Mouse (Mus musculus) cerebellum, adult 9-11 months (tissue): Measurements from ENCODE around the gene Ercc1.

ENCODE experiments used
- DNase-seq: peaks from one replicate; pipeline ENCODE4 v3.0.0; 2022

The Ercc1 gene

DNA sequence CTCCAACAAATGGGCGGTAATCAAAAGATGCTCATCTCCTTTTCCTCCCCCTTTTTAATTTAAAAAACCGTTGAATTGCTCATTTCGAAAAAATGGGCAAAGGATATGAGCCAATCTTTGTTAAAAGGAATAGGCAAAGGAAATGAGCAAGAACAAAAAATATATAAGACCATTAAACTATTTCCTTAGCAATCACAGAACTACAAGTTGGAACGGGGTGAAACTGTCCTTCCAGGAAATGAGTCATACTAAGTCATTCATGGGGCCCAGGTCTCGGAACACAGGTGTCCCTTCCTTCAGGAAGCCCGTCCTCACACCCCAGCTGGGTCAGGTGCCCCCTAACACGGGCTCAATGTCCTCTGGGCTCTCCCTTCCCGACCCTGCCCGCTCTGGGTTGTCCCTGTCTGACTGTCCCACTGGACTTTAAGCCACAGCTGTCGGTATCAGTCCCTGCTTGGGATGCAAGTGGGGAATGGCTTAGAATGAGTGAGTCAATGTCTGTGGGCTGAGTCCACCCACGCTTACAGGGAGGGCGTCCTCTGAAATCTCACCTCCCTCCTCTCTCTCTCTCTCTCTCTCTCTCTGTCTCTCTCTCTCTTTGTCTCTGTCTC lies at the start of gene Ercc1:
TSS of gene Ercc1 (plus strand) at position 542 of the 611 bp plus-strand sequence.
- DNase-seq, result peak; percentile 66

DNA sequence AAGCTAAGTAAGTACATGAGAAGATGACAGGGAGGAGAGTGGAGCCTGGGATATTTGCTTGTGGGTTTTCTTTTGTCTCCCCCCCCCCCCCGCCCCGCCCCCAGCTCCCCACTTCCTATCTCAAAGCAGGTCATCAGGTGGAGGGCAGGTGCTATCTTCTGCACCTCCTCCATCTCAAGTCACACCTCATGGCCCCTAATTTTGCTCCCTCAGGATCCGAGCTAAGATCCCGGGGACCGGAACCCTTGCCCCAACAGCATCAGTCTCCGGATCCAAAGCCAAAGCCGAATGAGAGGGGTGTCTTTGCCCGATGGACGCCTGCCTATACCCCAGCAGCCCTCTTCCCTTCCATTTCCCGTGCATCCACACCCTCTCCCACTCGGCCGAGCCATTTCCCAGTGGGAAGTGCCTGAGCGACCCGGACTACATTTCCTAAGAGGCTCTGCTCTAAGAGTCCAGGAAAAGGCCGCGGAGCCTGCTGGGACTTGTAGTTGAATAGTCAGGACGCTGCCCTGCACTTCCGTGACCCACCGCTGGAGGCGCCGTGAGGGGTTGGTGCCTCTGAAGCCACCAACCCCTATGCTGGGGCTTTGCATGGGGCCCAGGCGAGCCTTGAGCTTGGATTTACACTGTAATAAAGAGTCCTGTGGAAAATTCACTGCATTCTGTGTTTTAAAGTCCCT lies 48.9 kb upstream of the Ercc1 start:
- peak; percentile 95 for DNase-seq

DNA sequence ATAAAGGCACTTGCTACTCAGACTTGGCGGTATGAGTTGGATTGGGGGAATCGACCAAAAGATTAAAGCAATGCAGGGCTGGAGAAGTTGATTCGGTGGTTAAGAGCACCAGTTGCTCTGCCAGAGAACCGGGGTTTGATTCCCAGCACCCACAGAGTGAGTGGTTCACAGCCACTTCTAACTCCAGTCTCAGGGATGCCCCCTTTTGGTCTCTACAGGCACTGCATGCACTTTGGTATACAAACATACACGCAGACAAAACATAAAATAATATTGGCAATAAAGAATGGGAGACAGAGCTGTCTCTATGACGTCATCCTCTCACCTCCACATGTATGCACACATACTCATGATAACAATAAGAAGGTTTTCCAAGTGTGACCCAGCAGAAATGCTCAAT lies 47.5 kb upstream of the Ercc1 start:
- peak; percentile 57 for DNase-seq

DNA sequence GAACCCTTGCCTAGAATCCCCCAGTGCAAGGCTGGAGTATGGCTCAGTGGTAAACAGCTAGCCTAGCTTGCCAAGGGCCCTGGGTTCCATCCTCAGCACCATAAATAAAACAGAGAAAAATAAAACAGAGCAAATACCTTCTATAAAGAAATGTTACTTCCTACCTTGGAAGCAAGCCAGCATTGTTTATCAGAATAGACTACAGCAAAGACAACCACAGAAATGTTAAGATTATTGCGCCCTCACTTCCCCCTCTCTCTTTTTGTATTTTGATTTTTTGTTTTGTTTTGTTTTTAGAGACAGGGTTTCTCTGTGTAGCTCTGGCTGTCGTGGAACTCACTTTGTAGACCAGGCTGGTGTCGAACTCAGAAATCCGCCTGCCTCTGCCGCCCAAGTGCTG lies 46.8 kb upstream of the Ercc1 start:
- DNase-seq, result no peak

DNA sequence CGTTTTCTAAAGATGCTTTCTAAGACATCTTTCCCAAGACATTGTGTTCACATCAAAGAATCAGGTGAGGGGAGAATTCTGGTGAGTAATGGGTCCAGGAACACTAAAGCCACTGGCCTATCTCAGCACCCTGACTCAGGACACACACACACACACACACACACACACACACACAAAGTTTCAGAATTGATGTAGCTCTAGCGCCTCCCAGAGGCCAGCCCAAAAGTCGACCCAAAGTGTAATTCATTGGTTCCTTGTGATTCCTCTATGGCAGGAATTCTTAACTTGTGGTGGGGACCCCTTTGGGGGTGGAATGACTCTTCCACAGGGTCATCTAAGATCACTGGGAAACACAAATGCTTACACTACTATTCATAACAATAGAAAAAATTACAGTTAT lies 45.4 kb upstream of the Ercc1 start:
- no peak for DNase-seq

DNA sequence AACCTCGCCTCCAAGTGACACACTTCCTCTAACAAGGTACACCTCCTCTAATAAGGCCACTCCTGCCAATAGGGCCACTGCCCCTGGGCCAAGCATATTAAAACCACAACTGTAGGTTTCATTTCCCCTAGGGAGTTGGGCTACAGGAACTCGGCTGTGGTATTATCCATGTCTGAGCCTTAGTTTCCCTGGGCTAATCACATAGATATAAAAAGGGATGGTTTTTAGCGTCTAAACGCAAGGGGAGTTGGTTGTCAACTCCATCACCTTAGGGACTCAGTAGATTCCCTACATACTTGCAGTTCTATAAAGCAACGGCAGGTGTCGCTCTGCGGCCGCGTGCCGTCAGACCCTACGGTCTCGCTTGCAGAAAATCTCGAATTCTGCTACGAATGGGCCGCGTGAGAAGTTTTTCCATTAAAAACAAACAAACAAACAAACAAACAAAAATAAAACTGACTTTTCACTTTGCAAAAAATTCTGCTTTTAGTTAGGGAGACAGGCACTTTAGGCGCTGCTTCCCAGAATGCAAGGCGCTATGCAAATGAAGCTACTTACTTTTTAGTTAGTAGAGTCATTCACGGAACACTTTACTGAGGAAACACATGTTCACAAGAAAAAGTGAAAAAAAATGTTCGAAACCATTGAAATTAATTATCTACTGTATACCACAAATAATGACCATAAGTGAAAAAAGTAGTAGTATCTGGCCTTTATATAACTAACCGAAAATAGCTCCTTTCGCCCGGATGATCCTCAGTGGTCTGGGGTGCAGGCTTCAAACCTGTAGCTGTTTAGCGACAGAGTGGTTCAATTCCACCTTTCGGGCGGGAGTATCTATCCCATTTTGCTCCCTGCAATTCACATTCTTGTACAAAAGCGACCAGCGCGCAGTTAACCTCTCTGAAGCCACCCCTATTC lies 43.8 kb upstream of the Ercc1 start:
- DNase-seq, result peak; percentile 82

DNA sequence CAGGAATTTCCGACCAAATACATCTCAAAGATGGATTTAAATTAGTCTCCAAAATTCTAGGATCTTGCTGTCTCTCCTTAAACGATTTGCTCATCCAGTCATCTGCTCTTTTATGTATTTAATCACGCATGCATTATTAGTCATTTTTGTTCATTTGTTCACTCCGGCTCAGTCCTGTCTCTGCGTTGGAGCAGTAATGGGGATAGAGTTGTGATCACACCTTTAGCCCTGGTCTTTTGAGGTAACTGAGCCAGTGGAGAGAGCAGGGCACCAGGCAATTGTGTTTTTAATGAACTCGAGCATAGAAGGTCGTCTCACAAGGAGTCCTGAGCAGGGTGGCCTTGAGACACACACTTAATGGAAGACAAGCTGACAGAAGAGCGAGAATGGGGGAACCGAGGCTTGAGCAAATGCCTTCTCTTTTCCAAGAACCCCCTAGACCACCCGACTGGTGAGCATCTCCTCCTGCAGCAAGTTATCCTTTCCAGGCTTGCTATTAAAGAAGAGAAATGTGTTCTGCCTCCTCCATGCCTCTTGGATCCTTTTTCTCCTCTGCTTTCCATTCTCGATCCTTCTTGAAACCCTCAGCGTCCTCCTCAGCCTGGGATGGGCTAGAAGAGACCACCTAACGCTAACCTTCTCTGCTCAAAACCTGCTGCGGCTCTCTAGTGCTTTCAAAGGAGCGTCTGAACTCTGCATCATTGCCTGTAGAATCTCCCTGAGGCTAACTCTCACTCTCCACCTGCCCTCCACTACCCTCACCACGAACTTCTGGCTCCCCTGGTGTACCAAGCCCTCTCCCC lies 42.9 kb upstream of the Ercc1 start:
- DNase-seq, result no peak

DNA sequence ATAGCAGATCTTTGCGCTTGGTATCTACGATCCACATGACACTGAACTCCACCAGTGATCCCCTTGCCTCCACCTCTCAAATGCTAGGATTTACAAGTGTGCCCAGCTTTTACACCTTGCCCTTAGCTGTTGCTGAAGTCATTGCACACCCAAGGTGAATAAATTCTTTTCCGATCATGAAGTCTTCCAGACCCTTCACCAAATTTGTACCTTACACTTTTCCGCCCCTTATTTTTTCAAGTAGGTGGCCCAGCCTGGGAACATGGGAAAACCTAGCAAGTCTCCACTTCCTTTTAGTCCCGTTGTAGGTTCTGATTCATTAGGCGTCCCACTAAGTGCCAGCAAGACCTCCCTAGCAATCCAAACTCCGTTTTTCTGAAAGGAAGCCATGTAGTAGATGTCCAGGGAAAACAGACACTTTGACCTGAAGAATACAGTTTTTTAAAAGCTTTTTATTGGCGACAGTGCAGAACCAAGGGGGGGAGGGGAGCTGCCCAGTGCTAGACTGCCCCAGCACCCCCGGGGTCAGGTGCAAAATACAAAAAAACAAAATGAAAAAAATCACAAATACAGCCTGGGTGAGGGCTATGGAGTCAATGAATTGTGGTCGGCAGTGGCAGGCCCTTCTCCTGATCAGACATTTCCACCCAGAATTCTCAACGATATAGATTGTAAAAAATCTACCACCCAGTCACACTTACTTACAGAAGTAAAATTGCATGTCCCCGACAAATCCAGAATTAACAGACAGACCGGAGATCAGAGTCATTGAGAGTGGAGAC lies 42.1 kb upstream of the Ercc1 start:
- DNase-seq, result no peak

DNA sequence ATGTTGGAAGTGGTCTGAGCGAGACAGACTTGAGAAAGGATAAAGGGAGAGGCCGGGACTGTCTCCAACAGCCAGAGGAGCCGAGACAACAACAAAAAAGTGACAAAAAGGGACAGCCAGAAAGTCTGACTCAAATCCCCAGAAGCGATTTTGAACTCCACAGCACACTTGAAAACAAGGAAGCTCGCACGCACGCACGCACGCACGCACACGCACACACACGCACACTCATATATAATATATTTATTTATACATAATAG lies 41.6 kb upstream of the Ercc1 start:
- DNase-seq, result no peak

DNA sequence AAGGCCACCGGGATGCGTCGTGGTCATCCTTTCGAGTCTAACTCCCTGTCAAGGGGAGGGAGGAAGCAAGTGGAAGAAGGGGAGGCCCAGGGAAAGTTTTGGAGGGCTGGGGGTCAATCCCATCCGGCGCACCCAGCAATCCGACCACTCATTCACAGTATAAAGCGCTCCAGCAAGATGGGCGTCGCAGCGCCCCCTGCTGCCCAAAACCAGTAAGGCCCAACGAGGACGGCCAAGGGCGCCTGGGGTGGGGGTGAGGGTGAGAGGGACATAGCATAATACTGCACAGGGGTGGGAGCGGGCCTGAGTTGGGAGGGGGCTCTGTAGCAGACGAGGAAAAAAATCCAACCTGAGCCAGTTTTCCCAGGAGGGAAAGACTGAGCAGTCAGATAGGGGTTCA lies 40.8 kb upstream of the Ercc1 start:
- DNase-seq, result peak; percentile 83

DNA sequence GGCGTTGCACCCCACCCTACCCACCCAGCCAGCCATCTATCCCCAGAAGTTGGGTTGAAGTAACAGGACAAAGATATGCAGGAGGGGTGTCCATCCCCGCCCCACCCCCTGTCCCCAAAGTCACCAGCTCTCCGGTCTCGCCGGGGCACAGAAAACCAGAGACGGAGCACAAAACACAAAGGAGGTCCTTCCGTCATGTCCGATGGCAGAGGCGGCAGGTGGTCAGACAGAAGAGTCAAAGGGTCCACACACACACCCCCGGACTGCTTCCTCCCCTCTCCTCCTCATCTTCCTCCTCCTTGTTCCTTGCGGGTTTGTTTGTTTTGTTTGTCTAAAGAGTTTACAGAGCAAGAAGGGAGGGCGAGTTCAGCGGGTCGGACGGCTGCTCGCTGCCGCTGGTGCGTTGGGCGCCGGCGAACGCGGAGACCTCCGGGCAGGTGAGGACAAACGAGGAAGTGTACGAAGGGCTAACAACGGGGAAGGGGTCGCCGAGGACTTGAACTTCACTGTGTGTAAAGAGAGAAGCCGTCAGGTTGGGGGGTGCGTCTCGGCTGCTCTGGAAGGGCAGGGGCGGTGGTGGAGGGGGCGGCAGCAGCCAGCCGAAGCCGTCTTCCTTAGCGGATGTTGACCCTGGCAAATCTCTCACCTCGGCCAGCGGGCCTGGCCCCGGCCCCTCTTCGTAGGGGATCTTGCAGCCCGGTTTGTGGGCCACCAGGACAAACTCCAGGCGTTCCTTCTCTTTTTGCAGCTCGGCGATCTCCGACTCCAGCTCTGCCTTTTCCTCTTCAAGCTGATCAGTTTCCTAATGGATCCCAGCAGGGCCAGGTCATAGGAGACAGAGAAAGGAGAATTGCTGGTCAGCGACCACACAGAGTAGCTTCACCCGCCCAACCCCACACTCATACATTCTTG lies 39.8 kb upstream of the Ercc1 start:
- DNase-seq, result peak; percentile 38

DNA sequence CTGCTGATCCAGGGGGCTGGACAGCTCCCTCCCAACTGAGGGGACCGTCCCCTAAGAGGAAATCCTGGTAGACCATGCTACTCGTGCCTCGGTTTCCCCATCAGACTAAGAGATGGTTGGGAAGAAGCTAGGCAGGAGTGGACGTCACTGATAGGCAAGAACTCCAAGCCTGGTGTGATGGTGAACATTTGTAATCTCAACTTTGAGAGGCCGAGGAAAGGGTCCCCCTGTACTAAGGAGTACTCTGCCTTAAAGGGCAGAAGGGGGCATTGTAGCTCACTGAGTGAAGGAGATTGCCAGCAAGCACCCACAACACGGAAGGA lies 39.2 kb upstream of the Ercc1 start:
- no peak for DNase-seq

DNA sequence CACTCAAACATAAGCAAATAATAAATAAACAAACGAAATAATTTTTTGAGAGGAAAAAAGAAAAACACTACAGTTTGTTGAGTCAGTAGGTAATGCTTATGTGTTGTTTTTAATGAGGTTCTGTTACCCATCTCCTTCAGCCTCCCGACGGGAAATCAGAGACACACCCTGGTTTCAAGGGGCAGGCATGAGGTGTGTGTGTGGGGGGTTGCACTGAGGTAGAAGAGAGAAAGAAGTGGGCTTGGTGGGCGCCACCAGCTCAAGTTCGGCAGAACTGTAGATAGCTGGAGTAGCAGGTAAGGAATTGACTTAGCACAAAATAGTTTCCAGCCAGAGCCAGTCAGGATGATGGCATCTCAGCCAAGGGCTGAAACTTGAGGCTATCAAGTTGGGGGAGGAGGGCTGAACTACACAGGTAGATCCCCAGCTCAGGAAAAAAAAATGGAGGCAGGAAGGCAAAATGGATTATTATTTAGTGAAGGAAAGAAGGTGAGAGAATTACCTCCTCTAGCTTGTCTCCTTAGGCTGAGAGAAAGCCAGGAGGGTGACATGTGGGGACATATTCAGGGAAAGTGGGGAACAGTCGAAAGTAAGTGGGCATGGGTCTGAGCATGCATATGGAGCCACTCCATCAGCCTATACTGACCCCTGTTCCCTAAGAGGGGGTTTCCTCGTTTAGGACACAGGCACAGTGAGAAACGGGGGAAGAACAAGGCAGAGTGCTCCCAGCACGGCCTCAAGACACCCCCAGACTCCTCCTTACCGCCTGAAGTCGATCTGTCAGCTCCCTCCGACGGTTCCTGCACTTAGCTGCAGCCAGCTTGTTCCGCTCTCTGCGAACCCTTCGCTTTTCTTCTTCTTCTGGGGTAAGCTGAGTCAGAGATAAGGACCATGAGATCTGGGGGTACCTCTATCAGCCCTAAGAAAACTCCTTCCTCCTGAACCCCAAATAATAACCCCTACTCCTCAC lies 38.5 kb upstream of the Ercc1 start:
- DNase-seq, result no peak

DNA sequence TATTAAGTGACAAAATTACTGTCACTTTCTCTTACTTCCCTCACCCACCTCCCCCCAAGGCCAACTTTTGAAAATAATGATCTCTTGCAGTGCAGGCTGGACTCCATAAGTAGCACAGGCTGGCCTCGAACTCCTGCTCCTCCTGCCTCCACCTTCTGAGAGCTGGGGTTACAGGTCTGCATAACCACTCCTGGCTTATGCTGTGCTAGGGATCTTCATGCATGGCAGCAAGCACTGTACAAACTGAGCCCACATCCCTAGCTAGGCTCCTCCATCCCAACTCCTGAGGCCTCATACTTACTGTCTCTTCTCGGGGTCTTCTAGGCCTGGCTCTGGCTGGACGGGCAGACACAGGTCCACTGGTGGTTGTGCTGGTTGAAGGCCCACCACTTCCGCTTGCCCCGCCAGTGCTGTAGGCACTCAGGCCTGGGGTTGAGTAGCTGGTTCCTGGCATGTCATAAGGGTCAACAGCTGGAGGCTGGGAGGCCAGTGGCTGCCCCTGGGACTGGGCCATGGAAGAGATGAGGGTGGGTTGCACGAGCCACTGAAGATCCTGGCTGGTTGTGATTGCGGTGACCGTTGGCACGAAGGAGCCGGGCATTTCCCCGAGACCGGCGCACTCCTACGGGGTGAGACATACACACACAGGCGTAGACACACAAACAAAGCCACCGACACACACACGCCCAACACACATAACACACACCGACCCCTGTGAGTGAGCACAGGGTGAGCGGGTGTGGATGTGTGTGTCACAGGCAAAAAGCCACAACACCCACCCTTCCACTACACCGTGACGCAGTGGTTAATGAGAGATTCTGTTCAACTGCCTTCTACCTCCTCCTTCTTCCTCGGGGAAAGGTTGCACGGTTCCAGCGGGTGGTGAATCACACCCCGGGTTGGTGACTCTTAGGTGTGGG lies 37.5 kb upstream of the Ercc1 start:
- DNase-seq, result peak; percentile 76

DNA sequence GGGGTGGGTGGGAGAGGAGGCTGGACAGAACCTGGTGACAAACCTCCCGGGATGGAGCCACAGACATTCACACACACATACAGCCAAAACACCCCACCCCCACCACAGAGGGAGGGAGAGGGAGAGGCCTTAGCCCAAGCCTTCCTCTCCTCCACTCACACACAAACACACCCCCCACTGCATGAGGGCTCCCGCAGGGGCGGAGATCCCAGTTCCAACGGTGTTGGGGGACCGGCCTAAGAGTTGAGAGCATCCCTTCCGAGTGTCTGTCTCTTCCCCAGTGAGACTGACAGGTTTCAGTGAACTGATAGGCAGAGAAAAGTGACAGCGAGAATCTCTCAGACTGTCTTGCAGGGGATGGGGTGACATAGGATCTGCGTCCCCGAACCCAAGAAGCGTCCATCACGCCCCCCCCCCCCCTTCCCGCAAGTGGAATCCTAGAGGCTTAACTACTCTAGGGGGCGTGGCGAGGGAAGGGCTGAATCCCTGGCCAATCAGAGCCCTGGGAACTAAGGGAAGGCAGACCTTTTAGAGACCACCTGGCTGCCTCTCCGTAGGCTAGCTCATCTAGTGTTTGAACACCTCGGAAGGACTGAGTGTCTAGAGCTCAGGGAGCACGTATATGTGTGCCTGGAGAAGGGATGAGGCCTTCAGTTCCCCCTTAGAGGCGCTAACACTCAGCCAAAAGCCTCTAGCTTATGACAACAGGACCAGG lies 36.7 kb upstream of the Ercc1 start:
- peak; percentile 87 for DNase-seq

DNA sequence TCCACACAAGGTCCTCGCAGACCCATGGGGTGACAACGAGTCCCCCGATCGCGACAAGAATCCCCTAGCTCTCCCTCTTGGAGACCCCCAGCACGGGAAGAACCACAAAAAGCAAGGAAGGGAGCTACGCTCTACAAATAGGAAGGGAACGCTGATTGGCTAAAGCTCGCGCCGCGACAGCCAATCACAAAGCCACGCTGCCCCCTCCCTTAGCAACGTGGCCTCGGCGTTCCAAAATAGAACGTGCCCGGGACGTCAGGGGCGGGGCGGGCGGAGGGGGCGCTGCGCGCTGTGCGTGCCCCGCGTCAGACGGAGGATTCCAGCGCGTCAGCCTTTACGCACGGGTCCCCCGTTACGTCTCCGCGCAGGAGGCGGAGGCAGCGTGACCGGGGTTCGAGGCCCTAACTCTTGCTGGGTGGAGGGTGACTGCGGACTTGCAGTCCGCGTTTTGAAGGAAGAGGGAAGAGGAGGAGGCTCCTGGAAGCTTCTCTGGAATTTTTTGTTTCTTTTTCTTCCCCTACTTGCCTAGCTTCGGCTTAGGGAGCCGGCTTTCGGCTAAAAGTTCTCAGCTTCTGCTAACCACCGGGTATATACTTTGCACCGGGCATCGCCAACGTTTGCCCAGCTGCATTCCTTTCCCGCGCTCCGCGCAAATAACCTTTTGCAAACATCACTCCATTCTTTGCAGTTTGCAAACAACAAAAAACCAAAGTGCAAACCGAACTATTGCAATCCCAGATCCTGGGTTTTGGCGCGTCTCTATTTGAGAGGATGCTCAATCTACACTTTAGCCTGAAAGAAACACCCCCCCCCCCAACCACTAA lies 35.9 kb upstream of the Ercc1 start:
- peak; percentile 97 for DNase-seq

DNA sequence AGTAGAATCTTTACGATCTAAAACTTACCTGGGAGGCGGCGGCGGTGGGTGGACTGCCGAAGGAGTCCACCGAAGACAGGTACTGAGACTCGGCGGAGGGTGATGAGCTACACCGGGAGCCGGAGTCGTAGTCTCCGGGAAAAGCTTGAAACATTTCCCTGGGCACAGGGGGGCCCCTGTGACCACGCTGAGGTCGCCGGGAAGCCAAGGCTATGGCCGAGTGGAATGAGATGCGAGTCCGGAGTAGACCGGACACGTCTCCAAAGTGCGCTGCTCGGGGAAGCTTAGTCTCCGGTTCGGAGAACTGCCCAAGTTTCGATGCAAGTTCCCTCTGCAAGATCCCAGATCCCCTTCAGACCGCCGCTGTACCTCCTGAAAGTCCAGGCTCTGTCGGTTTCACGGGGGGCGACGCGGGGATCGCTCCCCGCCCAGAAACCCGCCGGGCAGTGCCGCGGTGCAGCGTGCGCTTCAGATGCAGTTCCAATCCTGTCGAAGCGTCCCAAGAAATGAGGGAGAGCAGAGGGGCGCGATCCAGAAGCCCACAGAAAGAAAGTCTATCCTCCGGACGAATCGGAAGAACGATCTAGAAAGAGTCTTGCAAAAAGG lies 35.2 kb upstream of the Ercc1 start:
- DNase-seq, result peak; percentile 61
